Mouse (Mus musculus) cerebellum, adult 11-12 months (tissue): ENCODE data around the gene Eif1ad.
"Not testable (repeated sequence)": the region's sequence is repeated elsewhere in the genome, so short reads cannot be mapped to it uniquely, and the experiment has no call there.

Experiments used
- DNase-seq: peaks from one replicate; pipeline ENCODE4 v3.0.0; 2022

Eif1ad gene

GRCm38 (mm10) chr19:5366175-5367052 lies at the start of gene Eif1ad:
Eif1ad (plus strand) TSS chr19:5366741.
- DNase-seq: peak; percentile 95

DNA sequence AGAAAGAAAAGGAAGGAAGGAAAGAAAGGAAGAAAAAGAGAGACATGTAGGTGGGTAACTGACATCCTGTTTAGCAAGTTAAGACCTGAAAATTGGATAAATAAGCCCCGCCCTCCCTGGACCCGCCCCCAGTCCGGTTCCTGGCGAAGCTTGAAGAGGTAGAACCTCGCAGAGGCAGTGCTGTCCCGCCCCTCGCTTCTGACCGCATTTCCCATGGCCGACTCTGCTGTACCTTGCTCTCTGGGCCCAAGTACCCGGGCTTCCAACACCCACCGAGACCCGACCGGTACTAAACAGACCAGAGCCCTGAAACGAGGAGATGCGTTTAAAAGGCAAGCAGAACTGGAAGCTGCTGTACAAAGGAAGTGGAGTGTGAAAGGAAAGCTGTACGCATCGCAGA lies 42.7 kb upstream of the Eif1ad start:
- no peak for DNase-seq

- no peak for DNase-seq
Measured at GRCm38 (mm10) chr19:5327970-5328369, 38.6 kb upstream of the Eif1ad start.

DNA sequence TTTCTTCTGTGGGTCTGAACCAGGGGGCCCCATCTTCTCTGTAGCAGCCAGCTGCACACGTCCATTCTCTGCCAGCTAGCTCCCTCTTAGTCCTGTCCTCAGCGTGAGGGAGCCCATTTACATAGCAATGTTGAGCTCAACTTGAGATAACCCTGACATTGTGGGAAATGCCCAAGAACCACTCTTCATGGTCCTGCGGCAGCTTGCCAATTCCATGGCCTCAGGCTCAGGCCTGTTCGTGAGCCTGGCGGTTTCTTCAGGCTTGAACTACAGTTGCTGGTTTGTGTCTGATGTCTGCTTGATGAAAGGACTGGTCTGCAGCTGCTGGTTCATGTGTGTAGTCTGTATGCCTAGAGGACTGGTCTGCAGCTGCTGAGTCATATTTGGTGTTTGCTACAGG lies 31.8 kb upstream of the Eif1ad start:
- DNase-seq: no peak

DNA sequence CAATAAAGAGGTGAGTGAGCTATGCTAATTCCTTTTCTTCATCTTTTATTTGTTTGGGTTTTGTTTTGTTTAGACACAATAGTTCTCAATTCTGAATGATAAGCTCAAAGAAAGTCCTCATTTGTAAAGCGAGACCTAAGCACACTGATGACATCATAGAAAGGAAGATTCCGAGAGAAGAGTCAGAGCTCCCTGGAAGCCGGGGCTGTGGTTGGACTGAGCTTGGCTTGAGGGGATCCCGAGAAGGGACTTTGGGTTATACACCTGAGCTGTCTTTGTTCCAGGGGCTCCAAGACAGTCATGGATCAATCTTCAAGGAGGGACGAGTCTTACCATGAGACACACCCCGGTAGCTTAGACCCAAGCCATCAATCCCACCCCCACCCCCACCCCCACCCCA lies 31.1 kb upstream of the Eif1ad start, which contains the start of gene Catsper1:
TSS of gene Catsper1 (plus strand) at position 301 of the 400 bp plus-strand sequence.
- DNase-seq: no peak

DNA sequence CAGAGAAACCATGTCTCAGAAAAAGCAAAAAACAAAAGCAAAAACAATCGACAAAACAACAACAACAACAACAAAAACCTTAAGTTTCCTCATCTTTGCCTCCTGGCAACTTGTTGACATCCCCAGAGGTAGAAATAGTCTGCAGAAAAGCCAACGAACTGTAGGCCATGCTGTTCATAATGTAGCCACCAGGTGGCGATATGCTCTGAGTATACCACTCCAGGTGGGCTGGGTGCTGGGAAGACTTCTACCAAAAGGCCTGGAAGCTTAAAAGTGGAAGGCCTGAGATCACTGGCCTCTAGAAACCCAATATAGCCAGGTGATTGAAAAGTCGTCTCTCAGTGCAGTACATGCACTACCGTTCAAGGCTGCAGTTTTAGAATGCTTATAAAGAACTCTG lies 28.6 kb upstream of the Eif1ad start:
- DNase-seq: peak; percentile 71

DNA sequence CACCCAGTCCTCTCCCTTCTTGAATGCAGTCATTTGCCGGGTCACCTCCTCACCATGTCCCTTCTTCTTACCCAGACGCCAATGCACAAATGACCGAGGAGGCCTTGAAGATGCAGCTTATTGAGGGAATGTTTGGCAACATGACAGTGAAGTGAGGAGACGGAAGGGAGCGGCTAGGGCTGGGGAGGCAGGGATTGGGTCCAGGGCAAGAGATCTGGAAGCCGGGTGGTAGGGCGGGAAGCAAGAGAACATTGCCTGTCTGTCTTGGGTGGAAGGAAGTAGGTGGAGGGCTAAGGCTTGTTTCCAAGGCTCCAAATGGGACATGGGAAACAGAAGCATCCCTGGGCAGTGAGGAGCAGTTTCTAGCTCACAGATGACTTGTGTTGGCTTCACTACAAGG lies 25.2 kb upstream of the Eif1ad start:
- no peak for DNase-seq

DNA sequence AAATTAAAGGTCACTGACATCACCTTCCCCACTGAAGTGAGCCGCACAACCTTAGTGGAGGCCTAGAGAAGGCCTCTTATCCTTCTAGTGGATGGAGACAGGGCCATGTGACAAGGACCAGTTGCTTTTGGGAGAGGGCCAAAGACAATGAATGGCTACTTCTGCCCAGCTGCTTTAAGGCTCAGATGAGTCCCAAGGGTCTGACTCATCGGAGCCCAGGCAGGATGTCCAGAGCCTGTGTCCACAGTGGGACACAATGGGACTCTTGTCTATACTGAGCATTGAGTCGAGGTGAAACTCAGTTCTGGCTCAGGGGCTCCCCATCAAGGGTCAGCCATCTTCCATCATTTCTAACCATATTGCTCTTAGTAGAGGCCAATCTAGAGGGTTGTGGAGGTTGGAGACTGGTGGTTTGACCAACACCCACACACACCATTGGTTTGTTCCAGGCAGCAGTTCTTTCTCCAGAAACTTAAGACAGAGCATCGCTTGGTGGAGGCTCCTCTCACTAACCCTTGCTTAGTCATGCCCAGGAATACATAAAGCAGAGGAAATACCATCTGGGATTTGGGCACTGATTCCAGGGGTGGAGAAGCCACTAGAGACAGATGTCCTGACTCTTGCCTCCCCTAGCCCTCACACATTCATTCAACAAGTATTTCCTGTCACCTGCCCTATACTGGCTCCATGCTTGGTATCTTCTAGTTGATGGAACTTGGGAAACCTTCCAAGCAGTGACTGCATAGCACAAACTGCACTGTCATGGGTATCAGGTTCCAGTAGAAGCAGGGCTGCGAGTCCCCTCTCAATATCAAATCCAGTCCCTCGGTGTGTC lies 21.0 kb upstream of the Eif1ad start:
- no peak for DNase-seq

DNA sequence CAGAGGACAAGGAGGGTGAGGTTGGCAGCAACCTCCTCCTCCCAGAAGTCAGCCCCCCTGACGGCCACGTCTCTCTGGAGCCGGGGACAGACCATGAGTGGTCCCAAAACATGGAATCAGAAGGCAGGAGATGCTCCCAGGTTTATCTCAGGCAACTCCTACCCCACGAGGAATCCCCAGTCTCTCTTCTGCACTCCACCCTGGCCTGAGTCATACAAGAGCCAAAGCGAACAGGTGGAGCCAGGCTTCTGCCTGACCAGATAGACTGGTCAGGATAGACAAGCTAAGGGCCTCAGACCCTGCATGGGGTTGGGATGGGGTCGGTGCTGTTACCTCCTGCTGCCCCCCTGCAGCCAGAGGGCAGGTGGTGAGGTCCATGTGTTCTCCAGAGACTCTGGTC lies 18.5 kb upstream of the Eif1ad start:
- peak; percentile 23 for DNase-seq

GRCm38 (mm10) chr19:5348526-5349501 lies 17.7 kb upstream of the Eif1ad start:
- peak; percentile 47 for DNase-seq

GRCm38 (mm10) chr19:5349502-5349873 lies 17.1 kb upstream of the Eif1ad start, which contains the start of gene Cst6:
Cst6 (minus strand) TSS chr19:5349574.
- DNase-seq: not testable (repeated sequence)

DNA sequence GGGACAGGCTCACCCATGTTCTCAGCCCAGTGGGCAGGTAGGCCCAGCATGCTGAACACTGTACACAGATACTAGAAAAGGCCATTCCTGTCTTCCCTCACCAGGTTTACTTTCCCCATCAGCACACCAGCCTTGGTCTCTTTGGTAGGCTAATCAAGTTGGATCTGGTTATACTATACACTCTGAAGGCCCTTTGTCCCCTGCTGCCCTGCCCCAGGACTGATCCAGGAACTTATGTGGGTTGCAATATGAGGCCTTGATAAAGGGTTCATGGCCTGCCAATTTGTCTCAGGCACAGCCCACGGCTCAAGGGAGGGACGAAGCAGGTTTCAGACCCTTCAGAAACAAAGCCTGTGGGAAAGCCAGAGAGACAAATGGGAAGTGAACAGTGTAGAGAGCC lies 12.9 kb upstream of the Eif1ad start:
- DNase-seq: no peak

- DNase-seq: no peak
Measured at GRCm38 (mm10) chr19:5356080-5356479, 10.5 kb upstream of the Eif1ad start.

DNA sequence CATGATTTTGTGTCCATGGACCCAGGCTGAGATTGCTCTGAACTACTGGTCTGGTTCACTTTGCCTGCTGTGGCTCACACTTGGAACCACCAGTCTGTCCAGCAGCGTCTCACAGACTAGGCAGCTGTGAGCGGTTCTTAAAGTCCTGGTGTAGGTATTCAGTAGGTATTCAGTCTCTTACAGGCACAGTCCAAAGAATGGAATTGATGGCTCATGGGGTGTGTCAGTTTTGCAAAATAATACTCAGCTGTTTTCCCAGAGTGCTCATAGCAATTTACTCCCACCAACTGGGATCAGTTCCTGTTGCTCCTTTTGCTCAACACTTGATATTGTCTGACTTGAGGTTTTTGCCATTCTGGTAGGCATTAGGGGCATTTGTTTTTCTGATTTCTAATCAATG lies 4.4 kb upstream of the Eif1ad start:
- DNase-seq: no peak

DNA sequence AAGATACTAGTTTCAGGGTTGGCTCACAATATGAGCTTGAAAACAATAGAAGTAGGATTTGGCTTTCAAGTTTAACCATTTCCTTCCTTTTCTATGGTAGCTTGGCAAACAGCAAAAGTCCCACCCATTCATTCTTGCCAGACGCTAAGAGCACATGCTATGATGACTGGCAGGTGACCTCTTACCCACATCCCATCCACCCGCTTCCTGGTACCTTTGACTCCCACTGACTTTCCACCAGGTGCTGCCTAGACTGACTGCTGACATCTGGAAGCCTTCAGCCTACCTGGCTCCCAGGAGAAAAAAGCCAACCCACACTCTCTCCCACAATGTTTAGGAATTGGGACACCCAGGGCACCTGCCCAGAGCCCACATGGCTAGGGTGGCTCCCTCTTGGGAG lies 2.4 kb upstream of the Eif1ad start:
- DNase-seq: no peak

- DNase-seq: no peak
Measured at GRCm38 (mm10) chr19:5365751-5366150, 790 bp upstream of the Eif1ad start.

GRCm38 (mm10) chr19:5367053-5367359 lies 465 bp downstream of the Eif1ad start, which contains the start of gene Banf1:
Banf1 (minus strand) TSS chr19:5367168.
- DNase-seq: no peak

- no peak for DNase-seq
Measured at GRCm38 (mm10) chr19:5367455-5367854, 914 bp downstream of the Eif1ad start.

- DNase-seq: no peak
Measured at GRCm38 (mm10) chr19:5370932-5371331, 4.4 kb downstream of the Eif1ad start.

- no peak for DNase-seq
Measured at GRCm38 (mm10) chr19:5372724-5373123, 6.2 kb downstream of the Eif1ad start.

DNA sequence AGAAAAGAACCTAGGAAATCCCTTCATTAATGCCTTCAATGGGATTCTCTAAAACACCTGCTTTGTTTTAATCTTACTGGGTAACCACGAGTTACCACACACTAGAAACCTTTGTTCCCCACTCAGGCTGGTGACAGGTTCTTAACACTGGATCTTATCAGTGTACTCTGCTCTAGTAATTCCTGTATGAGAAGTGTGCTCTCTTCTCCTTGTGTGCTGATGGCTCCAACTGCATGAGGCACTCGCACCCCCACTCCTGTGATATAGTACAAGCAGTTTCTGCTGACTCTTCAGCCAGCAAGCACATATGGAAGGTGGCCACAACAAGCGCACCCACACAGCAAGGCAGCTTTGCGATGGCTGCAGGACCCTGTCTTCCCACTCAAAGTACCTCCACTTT lies 7.6 kb downstream of the Eif1ad start:
- no peak for DNase-seq

- no peak for DNase-seq
Measured at GRCm38 (mm10) chr19:5374748-5375147, 8.2 kb downstream of the Eif1ad start.

DNA sequence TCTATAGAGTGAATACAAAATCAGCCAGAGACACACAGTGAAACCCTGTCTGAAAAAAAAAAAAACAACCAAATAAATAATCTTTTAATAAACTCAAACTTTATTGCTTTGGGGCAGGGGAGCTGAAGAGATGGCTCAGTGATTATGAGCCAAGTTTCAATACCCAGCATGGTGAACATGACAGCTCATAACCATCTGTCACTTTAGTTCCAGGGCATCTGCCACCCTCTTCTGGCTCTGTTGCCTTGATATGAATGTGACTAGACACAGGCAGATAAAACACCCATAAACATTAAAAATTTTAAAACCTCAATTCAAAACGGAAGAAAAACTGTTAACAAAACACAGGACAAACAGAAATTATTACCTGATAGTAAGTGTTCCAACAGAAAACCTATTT lies 10.9 kb downstream of the Eif1ad start:
- no peak for DNase-seq
